Mouse (Mus musculus): ENCODE results near the gene Sntg2. TPM values are rescaled to one million over a fixed set of nuclear protein-coding genes. Genes with fewer than 3 reads are reported as not detected.

The Sntg2 gene
- polyA plus RNA-seq (2012; rRNA removed), result 2.2 and 4.0 TPM in 2 replicates

- DNase-seq (ENCODE audit: low read depth), result no peak
Observed at GRCm38 (mm10) chr12:30372933-30373501, at the start of gene Sntg2. TSS of gene Sntg2 (minus strand) at chr12:30373375.

GRCm38 (mm10) chr12:30416547-30416946 lies 43.4 kb upstream of the Sntg2 start:
- DNase-seq (ENCODE audit: low read depth), result no peak

GRCm38 (mm10) chr12:30415981-30416380 lies 42.8 kb upstream of the Sntg2 start:
- no peak for DNase-seq (ENCODE audit: low read depth)

- no peak for DNase-seq (ENCODE audit: low read depth)
Observed at GRCm38 (mm10) chr12:30402651-30403050, 29.5 kb upstream of the Sntg2 start.

- no peak for DNase-seq (ENCODE audit: low read depth)
Observed at GRCm38 (mm10) chr12:30400531-30400930, 27.4 kb upstream of the Sntg2 start.

GRCm38 (mm10) chr12:30400114-30400513 lies 26.9 kb upstream of the Sntg2 start:
- DNase-seq (ENCODE audit: low read depth), result no peak

- DNase-seq (ENCODE audit: low read depth), result no peak
Observed at GRCm38 (mm10) chr12:30372293-30372692, 882 bp downstream of the Sntg2 start.

- DNase-seq (ENCODE audit: low read depth), result no peak
Observed at GRCm38 (mm10) chr12:30369786-30370185, 3.4 kb downstream of the Sntg2 start.

GRCm38 (mm10) chr12:30369141-30369540 lies 4.0 kb downstream of the Sntg2 start:
- DNase-seq (ENCODE audit: low read depth), result no peak

- no peak for DNase-seq (ENCODE audit: low read depth)
Observed at GRCm38 (mm10) chr12:30362306-30362705, 10.9 kb downstream of the Sntg2 start.

- DNase-seq (ENCODE audit: low read depth), result no peak
Observed at GRCm38 (mm10) chr12:30357666-30358065, 15.5 kb downstream of the Sntg2 start.

- DNase-seq (ENCODE audit: low read depth), result no peak
Observed at GRCm38 (mm10) chr12:30352393-30352792, 20.8 kb downstream of the Sntg2 start.

GRCm38 (mm10) chr12:30348036-30348435 lies 25.1 kb downstream of the Sntg2 start:
- DNase-seq (ENCODE audit: low read depth), result no peak

- DNase-seq (ENCODE audit: low read depth), result no peak
Observed at GRCm38 (mm10) chr12:30347284-30347683, 25.9 kb downstream of the Sntg2 start.

- no peak for DNase-seq (ENCODE audit: low read depth)
Observed at GRCm38 (mm10) chr12:30344806-30345205, 28.4 kb downstream of the Sntg2 start.

GRCm38 (mm10) chr12:30336301-30336700 lies 36.9 kb downstream of the Sntg2 start:
- DNase-seq (ENCODE audit: low read depth), result no peak

- no peak for DNase-seq (ENCODE audit: low read depth)
Observed at GRCm38 (mm10) chr12:30334502-30334901, 38.7 kb downstream of the Sntg2 start.

GRCm38 (mm10) chr12:30317971-30318370 lies 55.2 kb downstream of the Sntg2 start:
- no peak for DNase-seq (ENCODE audit: low read depth)

- no peak for DNase-seq (ENCODE audit: low read depth)
Observed at GRCm38 (mm10) chr12:30313021-30313420, 60.2 kb downstream of the Sntg2 start.

- DNase-seq (ENCODE audit: low read depth), result no peak
Observed at GRCm38 (mm10) chr12:30308197-30308939, 64.8 kb downstream of the Sntg2 start.

GRCm38 (mm10) chr12:30292724-30293560 lies 80.2 kb downstream of the Sntg2 start:
- no peak for DNase-seq (ENCODE audit: low read depth)

- no peak for DNase-seq (ENCODE audit: low read depth)
Observed at GRCm38 (mm10) chr12:30286888-30287573, 86.1 kb downstream of the Sntg2 start.
